Mouse (Mus musculus) adrenal gland, postnatal 4 days (tissue): ENCODE results near the gene Fbxo2. TPM values are rescaled to one million over a fixed set of nuclear protein-coding genes. Genes with fewer than 3 reads are reported as not detected.

Experiments used
- microRNA-seq: library from miRNA; unstranded; fragments of <30 nt; microRNA quantifications from one replicate; pipeline ENCODE4 v1.2.0, GENCODE M21; 2021
- total RNA-seq, 2 experiments: library from RNA; stranded (reverse); gene quantifications; 2 replicates each; pipeline ENCODE4 v1.2.3; 2021

Gene Fbxo2
- total RNA-seq, 2 experiments from 2014 or later, result 2.7 to 2.8 TPM

Small RNAs within 50 kb of the gene (microRNA-seq; reads per million reads assigned to microRNA genes)
- gene Mir7022, result not detected

Other genes starting within 250 kb of the Fbxo2 start
- gene Plod1, start 223.9 kb upstream of the Fbxo2 start, total RNA-seq, result 10 to 100 TPM; 39.5 to 46.6 TPM
- gene 2510039O18Rik, start 219.7 kb upstream of the Fbxo2 start, total RNA-seq, result 10 to 100 TPM; 52.3 to 53.8 TPM
- gene Nppb, start 174.8 kb upstream of the Fbxo2 start, total RNA-seq, result under 1 TPM; 0.39 to 0.56 TPM
- gene Nppa, start 159.9 kb upstream of the Fbxo2 start, total RNA-seq, result not detected
- 10 to 100 TPM; 21.0 to 23.6 TPM for gene Clcn6, start 121.8 kb upstream of the Fbxo2 start, total RNA-seq
- 10 to 100 TPM; 47.0 to 56.6 TPM for gene Mthfr, start 121.5 kb upstream of the Fbxo2 start, total RNA-seq
- gene Agtrap, start 72.6 kb upstream of the Fbxo2 start, total RNA-seq, result 10 to 100 TPM; 77.6 to 83.7 TPM
- gene Mad2l2, start 30.2 kb upstream of the Fbxo2 start, total RNA-seq, result 10 to 100 TPM; 24.0 to 24.6 TPM
- gene Draxin, start 29.9 kb upstream of the Fbxo2 start, total RNA-seq, result 1 to 10 TPM in 1 of 2 experiments, under 1 TPM in 1; 0.42 to 1.0 TPM
- gene Fbxo6, start 8.5 kb upstream of the Fbxo2 start, total RNA-seq, result 10 to 100 TPM; 28.2 to 32.8 TPM
- 10 to 100 TPM; 13.9 to 15.0 TPM for gene Fbxo44, start 139 bp upstream of the Fbxo2 start, total RNA-seq
- gene Disp3, start 127.3 kb downstream of the Fbxo2 start, total RNA-seq, result 1 to 10 TPM in 1 of 2 experiments, under 1 TPM in 1; 0.95 to 1.2 TPM